Mouse (Mus musculus): ENCODE data around the gene Donson. TPM values are rescaled to one million over a fixed set of nuclear protein-coding genes. Genes with fewer than 3 reads are reported as not detected.
A peak's percentile ranks its signal among the peaks of the same experiment; 100 is the strongest.

Gene Donson
- polyA plus RNA-seq, 1 experiment = 3.5 TPM

- H3K27me3 ChIP-seq (ENCODE audit: control insufficient read depth, insufficient read depth, insufficient read length) = no peaks in the 10 kb centered on the region
- H3K4me3 ChIP-seq = peak overlapping the region; percentile 74
- H3K79me2 ChIP-seq (ENCODE audit: control insufficient read depth, insufficient read depth) = peaks cover 76% of the 10 kb centered on the region
- peak overlapping the region; percentile 72 for H3K4me2 ChIP-seq (ENCODE audit: low read depth)
- no peak for TF ChIP-seq SRF (IDR thresholded peaks at IDR 0.05; ENCODE audit: control insufficient read depth, insufficient read length, low read depth)
- TF ChIP-seq MAX (IDR thresholded peaks at IDR 0.05; ENCODE audit: low read depth) = no peak
- no peak for TF ChIP-seq REST (IDR thresholded peaks at IDR 0.05; ENCODE audit: insufficient read depth, insufficient read length)
- no peak for TF ChIP-seq CEBPB (IDR thresholded peaks at IDR 0.05; ENCODE audit: insufficient read depth, poor library complexity, severe bottlenecking)
- TF ChIP-seq USF1 (IDR thresholded peaks at IDR 0.05; ENCODE audit: low read depth) = no peak
- no peak for TF ChIP-seq E2F4 (IDR thresholded peaks at IDR 0.05; ENCODE audit: insufficient read depth)
- TF ChIP-seq POLR2AphosphoS2 (IDR thresholded peaks at IDR 0.05; ENCODE audit: insufficient read length, low read depth) = no peak
- TF ChIP-seq TCF3 (IDR thresholded peaks at IDR 0.05; ENCODE audit: insufficient read length, low read depth) = no peak
- TF ChIP-seq MYOD1 (IDR thresholded peaks at IDR 0.05; ENCODE audit: control insufficient read depth in 1 of 3, insufficient read length in 2 of 3, low read depth in 2 of 3) = no peak
- TF ChIP-seq MYOG (IDR thresholded peaks at IDR 0.05; ENCODE audit: control insufficient read depth in 1 of 3, insufficient read depth in 1 of 3, insufficient read length in 2 of 3, low read depth in 2 of 3) = no peak
- no peaks in the 10 kb centered on the region for H3K36me3 ChIP-seq (ENCODE audit: control insufficient read depth, insufficient read depth)
- H3ac ChIP-seq (ENCODE audit: control insufficient read depth, insufficient read length) = peak overlapping the region; percentile 92
Observed at GRCm38 (mm10) chr16:91730446-91730845, 41.9 kb upstream of the Donson start.

GRCm38 (mm10) chr16:91729821-91730441 lies 41.4 kb upstream of the Donson start:
- TF ChIP-seq CEBPB (IDR thresholded peaks at IDR 0.05; ENCODE audit: insufficient read depth, poor library complexity, severe bottlenecking) = no peak
- no peak for TF ChIP-seq REST (IDR thresholded peaks at IDR 0.05; ENCODE audit: insufficient read depth, insufficient read length)
- no peak for TF ChIP-seq POLR2A (IDR thresholded peaks at IDR 0.05; ENCODE audit: insufficient read length, low read depth)
- no peak for TF ChIP-seq TCF12 (IDR thresholded peaks at IDR 0.05; ENCODE audit: insufficient read depth, poor library complexity, severe bottlenecking)
- no peak for TF ChIP-seq MYOD1 (IDR thresholded peaks at IDR 0.05; ENCODE audit: control insufficient read depth in 1 of 3, insufficient read length in 2 of 3, low read depth in 2 of 3)
- no peak for TF ChIP-seq E2F4 (IDR thresholded peaks at IDR 0.05; ENCODE audit: insufficient read depth)
- no peak for TF ChIP-seq MAX (IDR thresholded peaks at IDR 0.05; ENCODE audit: low read depth)
- no peak for TF ChIP-seq USF1 (IDR thresholded peaks at IDR 0.05; ENCODE audit: low read depth)
- no peak for TF ChIP-seq MYOG (IDR thresholded peaks at IDR 0.05; ENCODE audit: control insufficient read depth in 1 of 3, insufficient read depth in 1 of 3, insufficient read length in 2 of 3, low read depth in 2 of 3)
- TF ChIP-seq POLR2AphosphoS2 (IDR thresholded peaks at IDR 0.05; ENCODE audit: insufficient read length, low read depth) = no peak
- TF ChIP-seq TCF3 (IDR thresholded peaks at IDR 0.05; ENCODE audit: insufficient read length, low read depth) = no peak
- no peak for TF ChIP-seq SRF (IDR thresholded peaks at IDR 0.05; ENCODE audit: control insufficient read depth, insufficient read length, low read depth)
- Histone ChIP-seq H3K79me2 (ENCODE audit: control insufficient read depth, insufficient read depth) (peaks cover 75% of the 10 kb centered on the region), H3K27me3 (ENCODE audit: control insufficient read depth, insufficient read depth, insufficient read length) (no peaks in the 10 kb centered on the region), H3K4me3 (peak overlapping the region; percentile 74), H3ac (ENCODE audit: control insufficient read depth, insufficient read length) (peak overlapping the region; percentile 92), H3K36me3 (ENCODE audit: control insufficient read depth, insufficient read depth) (no peaks in the 10 kb centered on the region), H3K4me2 (ENCODE audit: low read depth) (peak overlapping the region; percentile 72)

GRCm38 (mm10) chr16:91729066-91729482 lies 40.5 kb upstream of the Donson start, which contains the start of gene Itsn1:
Gene Itsn1, plus strand, starts transcription at chr16:91729281.
- no peaks in the 10 kb centered on the region for H3K36me3 ChIP-seq (ENCODE audit: control insufficient read depth, insufficient read depth)
- H3K27me3 ChIP-seq (ENCODE audit: control insufficient read depth, insufficient read depth, insufficient read length) = no peaks in the 10 kb centered on the region
- TF ChIP-seq CEBPB (IDR thresholded peaks at IDR 0.05; ENCODE audit: insufficient read depth, poor library complexity, severe bottlenecking) (no peak), USF1 (IDR thresholded peaks at IDR 0.05; ENCODE audit: low read depth) (no peak), REST (IDR thresholded peaks at IDR 0.05; ENCODE audit: insufficient read depth, insufficient read length) (no peak), POLR2A (IDR thresholded peaks at IDR 0.05; ENCODE audit: insufficient read length, low read depth) (peak; percentile 99), MYOG (IDR thresholded peaks at IDR 0.05; ENCODE audit: control insufficient read depth in 1 of 3, insufficient read depth in 1 of 3, insufficient read length in 2 of 3, low read depth in 2 of 3) (peak in 1 of 3 experiments; percentile 3), MAX (IDR thresholded peaks at IDR 0.05; ENCODE audit: low read depth) (no peak), MYOD1 (IDR thresholded peaks at IDR 0.05; ENCODE audit: control insufficient read depth in 1 of 3, insufficient read length in 2 of 3, low read depth in 2 of 3) (peak in 1 of 3 experiments; percentile 9), TCF3 (IDR thresholded peaks at IDR 0.05; ENCODE audit: insufficient read length, low read depth) (no peak), POLR2AphosphoS2 (IDR thresholded peaks at IDR 0.05; ENCODE audit: insufficient read length, low read depth) (peak; percentile 94), SRF (IDR thresholded peaks at IDR 0.05; ENCODE audit: control insufficient read depth, insufficient read length, low read depth) (no peak), TCF12 (IDR thresholded peaks at IDR 0.05; ENCODE audit: insufficient read depth, poor library complexity, severe bottlenecking) (no peak), E2F4 (IDR thresholded peaks at IDR 0.05; ENCODE audit: insufficient read depth) (no peak)
- peak within 1 kb of the TSS; percentile 74 for H3K4me3 ChIP-seq
- H3ac ChIP-seq (ENCODE audit: control insufficient read depth, insufficient read length) = peak within 1 kb of the TSS; percentile 92
- H3K79me2 ChIP-seq (ENCODE audit: control insufficient read depth, insufficient read depth) = peaks cover 67% of the 10 kb centered on the region
- H3K4me2 ChIP-seq (ENCODE audit: low read depth) = peak within 1 kb of the TSS; percentile 82

- no peaks in the 10 kb centered on the region for H3K36me3 ChIP-seq (ENCODE audit: control insufficient read depth, insufficient read depth)
- peak within 1 kb of the TSS; percentile 82 for H3K4me2 ChIP-seq (ENCODE audit: low read depth)
- H3K4me3 ChIP-seq = peak within 1 kb of the TSS; percentile 74
- H3ac ChIP-seq (ENCODE audit: control insufficient read depth, insufficient read length) = peak within 1 kb of the TSS; percentile 92
- TF ChIP-seq POLR2AphosphoS2 (IDR thresholded peaks at IDR 0.05; ENCODE audit: insufficient read length, low read depth) = peak; percentile 69
- peak; percentile 10 for TF ChIP-seq TCF3 (IDR thresholded peaks at IDR 0.05; ENCODE audit: insufficient read length, low read depth)
- TF ChIP-seq SRF (IDR thresholded peaks at IDR 0.05; ENCODE audit: control insufficient read depth, insufficient read length, low read depth) = peak; percentile 29
- peak; percentile 72 for TF ChIP-seq POLR2A (IDR thresholded peaks at IDR 0.05; ENCODE audit: insufficient read length, low read depth)
- no peak for TF ChIP-seq MYOG (IDR thresholded peaks at IDR 0.05; ENCODE audit: control insufficient read depth in 1 of 3, insufficient read depth in 1 of 3, insufficient read length in 2 of 3, low read depth in 2 of 3)
- no peaks in the 10 kb centered on the region for H3K27me3 ChIP-seq (ENCODE audit: control insufficient read depth, insufficient read depth, insufficient read length)
- H3K79me2 ChIP-seq (ENCODE audit: control insufficient read depth, insufficient read depth) = peaks cover 60% of the 10 kb centered on the region
Observed at GRCm38 (mm10) chr16:91728123-91729065, 39.8 kb upstream of the Donson start, which contains the start of gene Cryzl1. Gene Cryzl1, minus strand, starts transcription at chr16:91728975.
